Mouse (Mus musculus): ENCODE results near the gene Arhgef19. TPM values are rescaled to one million over a fixed set of nuclear protein-coding genes. Genes with fewer than 3 reads are reported as not detected.

The Arhgef19 gene
- polyA plus RNA-seq, 1 experiment from 2014 or later = 2.1 TPM

DNA sequence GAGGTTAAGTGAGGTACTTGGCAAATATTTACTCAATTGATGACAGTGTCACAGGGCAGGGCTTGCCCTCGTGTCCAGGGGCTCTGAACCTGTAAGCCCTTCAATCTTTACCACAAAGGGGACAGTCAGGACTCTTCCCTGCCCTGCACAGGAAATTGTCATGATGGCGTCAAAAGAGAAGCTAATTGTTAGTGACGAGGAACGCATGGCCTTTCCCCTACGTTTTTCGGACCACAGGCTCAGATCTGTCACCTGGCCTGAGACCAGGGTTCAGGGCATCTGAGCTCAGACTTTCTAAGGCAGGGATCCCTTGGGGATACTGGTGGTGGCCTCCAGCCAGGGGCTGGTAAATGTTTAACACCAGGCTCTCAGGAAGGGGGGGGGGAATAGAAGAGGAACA is 41.9 kb downstream of the Arhgef19 start:
- no peak overlapping the region for H3K4me3 ChIP-seq (ENCODE audit: low read depth, low read length)
- H3K27me3 ChIP-seq (ENCODE audit: control insufficient read depth, insufficient read depth, low read length) = peaks cover 4% of the 10 kb centered on the region; the same call in 1 of the 2 replicates
- no peak for DNase-seq (ENCODE audit: low spot score)
- H3K9me3 ChIP-seq (ENCODE audit: control insufficient read depth, low read length) = no peaks in the 10 kb centered on the region
- H3K27ac ChIP-seq (ENCODE audit: low read depth, low read length) = no peak overlapping the region
- no peak overlapping the region for H3K9ac ChIP-seq (ENCODE audit: low read depth, low read length)
- 47% methylated on average over 6 of the region's 6 CpGs for WGBS
- H3K36me3 ChIP-seq (ENCODE audit: control insufficient read depth, insufficient read depth, low read length) = no peaks in the 10 kb centered on the region
- H3K4me2 ChIP-seq (replicated peaks; ENCODE audit: low read depth, low read length) = no peak overlapping the region
- no peaks in the 10 kb centered on the region; the same call in 1 of the 2 replicates for H3K4me1 ChIP-seq (replicated peaks; ENCODE audit: control insufficient read depth, insufficient read depth, low read length)
- no peak for ATAC-seq (ENCODE audit: low FRiP score)

DNA sequence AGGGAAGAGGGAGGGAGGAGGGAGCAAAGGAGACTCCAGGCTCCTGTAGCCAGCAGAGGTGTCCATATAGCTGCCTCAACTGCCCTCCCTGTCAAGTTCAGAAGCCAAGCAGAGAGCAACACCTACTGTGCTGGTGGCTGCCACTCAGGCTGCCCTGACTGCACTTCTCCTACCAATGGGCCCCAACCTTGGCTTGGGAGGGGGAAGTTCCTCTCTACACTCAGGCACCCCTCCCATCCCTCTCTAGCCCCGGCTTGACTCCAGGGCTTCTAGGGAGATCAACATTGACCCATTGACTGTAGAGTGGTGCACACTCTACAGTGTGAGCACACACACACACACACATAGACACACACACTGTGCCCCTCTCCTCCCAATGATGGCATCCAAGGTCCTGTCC is 42.3 kb downstream of the Arhgef19 start:
- H3K27me3 ChIP-seq (ENCODE audit: control insufficient read depth, insufficient read depth, low read length) = peaks cover 4% of the 10 kb centered on the region
- 75% methylated on average over 1 of the region's 1 CpGs for WGBS
- ATAC-seq (ENCODE audit: low FRiP score) (no peak), DNase-seq (ENCODE audit: low spot score) (no peak)
- H3K4me3 ChIP-seq (ENCODE audit: low read depth, low read length) = no peak overlapping the region
- H3K27ac ChIP-seq (ENCODE audit: low read depth, low read length) = no peak overlapping the region
- H3K4me2 ChIP-seq (replicated peaks; ENCODE audit: low read depth, low read length) = no peak overlapping the region
- H3K9ac ChIP-seq (ENCODE audit: low read depth, low read length) = no peak overlapping the region
- H3K9me3 ChIP-seq (ENCODE audit: control insufficient read depth, low read length) = no peaks in the 10 kb centered on the region
- no peaks in the 10 kb centered on the region; the same call in none of the 2 replicates for H3K4me1 ChIP-seq (replicated peaks; ENCODE audit: control insufficient read depth, insufficient read depth, low read length)
- H3K36me3 ChIP-seq (ENCODE audit: control insufficient read depth, insufficient read depth, low read length) = no peaks in the 10 kb centered on the region

DNA sequence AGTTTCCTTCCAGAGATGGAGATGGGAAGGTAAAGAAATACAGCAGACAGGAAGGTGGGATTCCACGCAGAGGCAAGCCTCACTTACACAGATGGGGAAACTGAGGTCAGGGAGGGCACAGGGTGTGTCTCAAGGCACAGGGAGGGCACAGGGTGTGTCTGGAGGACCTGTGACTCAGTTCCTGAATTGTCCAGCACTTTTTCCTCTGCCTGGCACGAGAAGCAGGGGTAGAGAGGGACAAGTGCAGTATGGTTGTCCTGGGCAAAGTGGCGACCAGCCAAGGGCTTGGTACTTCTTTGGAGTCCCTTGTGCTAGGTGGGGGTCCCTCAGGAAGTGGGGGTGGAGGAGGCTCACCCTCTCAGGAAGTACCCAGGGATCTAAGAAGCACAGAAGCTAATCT is 42.8 kb downstream of the Arhgef19 start:
- H3K4me1 ChIP-seq (replicated peaks; ENCODE audit: control insufficient read depth, insufficient read depth, low read length) = peaks cover 4% of the 10 kb centered on the region
- no peaks in the 10 kb centered on the region for H3K36me3 ChIP-seq (ENCODE audit: control insufficient read depth, insufficient read depth, low read length)
- no peaks in the 10 kb centered on the region for H3K9me3 ChIP-seq (ENCODE audit: control insufficient read depth, low read length)
- H3K9ac ChIP-seq (ENCODE audit: low read depth, low read length) = no peak overlapping the region
- ATAC-seq (ENCODE audit: low FRiP score) (no peak), DNase-seq (ENCODE audit: low spot score) (no peak)
- H3K27me3 ChIP-seq (ENCODE audit: control insufficient read depth, insufficient read depth, low read length) = peaks cover 7% of the 10 kb centered on the region
- 64% methylated on average over 3 of the region's 3 CpGs for WGBS
- H3K4me2 ChIP-seq (replicated peaks; ENCODE audit: low read depth, low read length) = no peak overlapping the region
- no peak overlapping the region for H3K27ac ChIP-seq (ENCODE audit: low read depth, low read length)
- H3K4me3 ChIP-seq (ENCODE audit: low read depth, low read length) = no peak overlapping the region

DNA sequence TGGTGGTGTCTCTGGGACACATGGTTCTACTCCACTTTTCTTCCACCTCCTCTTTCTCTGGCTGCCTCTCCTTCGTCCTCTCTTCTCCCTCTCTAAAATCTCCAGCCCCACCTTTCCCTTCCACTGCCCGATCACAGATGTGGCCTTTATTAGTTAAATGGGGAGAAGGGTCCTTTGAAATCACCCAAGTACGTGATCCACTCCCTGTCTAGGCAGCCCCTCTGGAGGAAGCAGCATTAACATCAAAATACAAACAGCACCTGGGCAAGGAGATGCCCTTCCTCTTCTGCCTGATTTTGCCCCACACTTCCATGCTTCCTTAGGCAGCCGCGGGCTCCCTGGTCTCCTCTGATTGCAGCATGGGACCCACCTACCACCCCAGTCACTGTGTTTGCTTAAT is 43.3 kb downstream of the Arhgef19 start:
- Histone ChIP-seq H3K4me1 (replicated peaks; ENCODE audit: control insufficient read depth, insufficient read depth, low read length) (peaks cover 9% of the 10 kb centered on the region), H3K9me3 (ENCODE audit: control insufficient read depth, low read length) (no peaks in the 10 kb centered on the region), H3K27me3 (ENCODE audit: control insufficient read depth, insufficient read depth, low read length) (peaks cover 12% of the 10 kb centered on the region), H3K9ac (ENCODE audit: low read depth, low read length) (no peak overlapping the region), H3K27ac (ENCODE audit: low read depth, low read length) (no peak overlapping the region), H3K36me3 (ENCODE audit: control insufficient read depth, insufficient read depth, low read length) (no peaks in the 10 kb centered on the region), H3K4me3 (ENCODE audit: low read depth, low read length) (no peak overlapping the region), H3K4me2 (replicated peaks; ENCODE audit: low read depth, low read length) (no peak overlapping the region)
- no peak for DNase-seq (ENCODE audit: low spot score)
- WGBS = 51% methylated on average over 5 of the region's 5 CpGs
- ATAC-seq (ENCODE audit: low FRiP score) = no peak

DNA sequence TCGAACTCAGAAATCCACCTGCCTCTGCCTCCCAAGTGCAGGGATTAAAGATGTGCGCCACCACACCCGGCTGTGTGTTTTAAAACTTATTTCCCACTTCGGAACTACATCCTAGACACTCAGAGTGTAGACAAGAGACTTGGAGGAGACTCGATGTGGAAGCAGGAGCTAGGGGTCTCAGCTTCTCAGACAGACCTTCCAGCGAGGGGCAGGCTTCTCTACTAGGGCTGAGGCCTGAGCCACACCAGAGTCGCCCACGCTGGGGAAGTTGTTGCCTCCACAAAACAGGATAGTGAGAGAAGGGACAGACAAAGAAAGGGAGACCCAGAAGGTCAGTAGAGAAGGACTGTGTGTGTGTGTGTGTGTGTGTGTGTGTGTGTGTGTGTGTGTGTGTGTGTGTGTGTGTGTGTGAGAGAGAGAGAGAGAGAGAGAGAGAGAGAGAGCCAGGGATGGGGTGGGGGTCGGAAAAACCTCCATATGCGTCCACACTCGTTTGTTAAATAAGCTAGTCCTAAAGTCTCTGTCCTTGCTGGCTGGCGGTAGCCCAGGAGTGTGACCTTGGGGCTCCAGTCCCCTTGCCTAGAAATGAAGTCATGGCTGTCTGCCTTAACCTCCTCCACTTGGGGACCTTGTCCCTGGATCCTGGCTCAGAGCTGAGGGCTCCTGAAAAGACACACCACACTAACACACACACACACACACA is 44.0 kb downstream of the Arhgef19 start:
- ATAC-seq (ENCODE audit: low FRiP score) = no peak
- no peak for DNase-seq (ENCODE audit: low spot score)
- Histone ChIP-seq H3K4me3 (ENCODE audit: low read depth, low read length) (no peak overlapping the region), H3K27ac (ENCODE audit: low read depth, low read length) (no peak overlapping the region), H3K9ac (ENCODE audit: low read depth, low read length) (no peak overlapping the region), H3K4me2 (replicated peaks; ENCODE audit: low read depth, low read length) (no peak overlapping the region), H3K27me3 (ENCODE audit: control insufficient read depth, insufficient read depth, low read length) (peaks cover 18% of the 10 kb centered on the region), H3K9me3 (ENCODE audit: control insufficient read depth, low read length) (no peaks in the 10 kb centered on the region), H3K4me1 (replicated peaks; ENCODE audit: control insufficient read depth, insufficient read depth, low read length) (peaks cover 14% of the 10 kb centered on the region), H3K36me3 (ENCODE audit: control insufficient read depth, insufficient read depth, low read length) (no peaks in the 10 kb centered on the region)
- WGBS = 54% methylated on average over 9 of the region's 12 CpGs

DNA sequence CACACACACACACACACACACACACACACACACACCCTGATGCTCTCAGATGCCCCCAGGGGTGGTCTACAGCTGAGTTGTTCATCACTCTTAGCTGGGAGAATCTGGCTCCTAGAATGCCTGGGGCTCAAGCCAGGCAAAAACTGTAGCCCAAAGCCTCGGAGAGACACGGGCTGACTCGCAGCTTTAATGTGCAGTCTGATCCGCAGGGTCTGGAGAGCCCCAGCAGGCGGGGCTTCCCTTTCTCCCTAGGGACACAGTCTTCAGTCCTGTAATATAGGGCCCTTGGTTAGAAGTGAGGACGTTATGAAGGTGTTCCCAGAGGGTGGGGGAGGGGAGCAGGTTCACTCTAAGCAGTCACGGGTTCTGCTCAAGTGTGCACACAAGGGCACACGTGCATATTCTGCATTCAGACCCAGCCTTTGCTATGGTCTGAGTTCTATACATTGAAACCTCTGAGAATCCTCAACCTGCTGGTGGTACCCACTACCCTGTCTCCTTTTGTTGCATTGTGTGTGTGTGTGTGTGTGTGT is 44.6 kb downstream of the Arhgef19 start:
- no peak overlapping the region for H3K9ac ChIP-seq (ENCODE audit: low read depth, low read length)
- ATAC-seq (ENCODE audit: low FRiP score) (no peak), DNase-seq (ENCODE audit: low spot score) (no peak)
- 25% methylated on average over 8 of the region's 8 CpGs for WGBS
- H3K9me3 ChIP-seq (ENCODE audit: control insufficient read depth, low read length) = no peaks in the 10 kb centered on the region
- no peak overlapping the region for H3K4me3 ChIP-seq (ENCODE audit: low read depth, low read length)
- H3K4me2 ChIP-seq (replicated peaks; ENCODE audit: low read depth, low read length) = no peak overlapping the region
- H3K27me3 ChIP-seq (ENCODE audit: control insufficient read depth, insufficient read depth, low read length) = peaks cover 18% of the 10 kb centered on the region
- no peak overlapping the region for H3K27ac ChIP-seq (ENCODE audit: low read depth, low read length)
- H3K36me3 ChIP-seq (ENCODE audit: control insufficient read depth, insufficient read depth, low read length) = no peaks in the 10 kb centered on the region
- H3K4me1 ChIP-seq (replicated peaks; ENCODE audit: control insufficient read depth, insufficient read depth, low read length) = peaks cover 16% of the 10 kb centered on the region

DNA sequence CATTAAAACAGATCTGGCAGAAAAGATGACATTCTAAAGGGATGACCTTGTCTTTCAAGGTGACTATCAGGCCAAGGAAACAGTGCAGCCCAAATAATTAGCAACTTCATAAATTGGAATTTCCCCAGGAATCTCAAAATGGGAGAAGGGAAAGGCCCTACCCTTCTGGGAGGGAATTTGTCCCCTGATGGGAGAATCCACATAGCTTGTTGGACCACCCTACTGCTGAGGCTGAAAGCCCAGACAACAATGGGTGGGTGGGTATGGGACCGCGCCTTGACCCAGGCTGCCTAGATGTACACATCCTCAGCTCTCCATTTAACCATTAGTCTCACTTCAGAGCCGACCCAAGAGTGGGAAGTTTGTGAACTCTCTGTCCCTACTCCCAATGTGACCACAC is 45.2 kb downstream of the Arhgef19 start:
- Histone ChIP-seq H3K4me1 (replicated peaks; ENCODE audit: control insufficient read depth, insufficient read depth, low read length) (peaks cover 16% of the 10 kb centered on the region), H3K4me2 (replicated peaks; ENCODE audit: low read depth, low read length) (no peak overlapping the region), H3K27me3 (ENCODE audit: control insufficient read depth, insufficient read depth, low read length) (peaks cover 20% of the 10 kb centered on the region), H3K4me3 (ENCODE audit: low read depth, low read length) (no peak overlapping the region), H3K9me3 (ENCODE audit: control insufficient read depth, low read length) (no peaks in the 10 kb centered on the region), H3K27ac (ENCODE audit: low read depth, low read length) (no peak overlapping the region), H3K36me3 (ENCODE audit: control insufficient read depth, insufficient read depth, low read length) (no peaks in the 10 kb centered on the region), H3K9ac (ENCODE audit: low read depth, low read length) (no peak overlapping the region)
- 66% methylated on average over 3 of the region's 3 CpGs for WGBS
- DNase-seq (ENCODE audit: low spot score) = no peak
- ATAC-seq (ENCODE audit: low FRiP score) = no peak

DNA sequence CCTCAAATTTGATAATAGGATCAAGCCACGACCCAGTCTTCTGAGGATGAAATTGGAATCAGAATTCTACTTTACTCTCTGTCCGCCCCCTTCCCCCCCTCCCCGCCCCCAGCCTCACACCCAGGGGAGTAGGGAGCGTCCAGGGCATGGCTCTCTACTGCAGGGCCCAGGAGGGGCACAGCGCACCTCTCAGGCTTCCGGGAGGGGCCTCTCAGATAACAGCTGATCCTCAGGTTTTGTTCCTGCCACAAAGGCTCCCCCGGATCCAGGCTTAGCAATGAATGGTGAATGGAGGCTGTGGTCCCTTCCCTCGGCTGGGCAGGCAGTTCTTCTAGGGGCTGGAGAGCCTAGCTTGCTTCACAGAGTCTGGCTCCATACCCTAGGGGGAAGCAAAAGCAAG is 45.8 kb downstream of the Arhgef19 start:
- no peaks in the 10 kb centered on the region for H3K9me3 ChIP-seq (ENCODE audit: control insufficient read depth, low read length)

DNA sequence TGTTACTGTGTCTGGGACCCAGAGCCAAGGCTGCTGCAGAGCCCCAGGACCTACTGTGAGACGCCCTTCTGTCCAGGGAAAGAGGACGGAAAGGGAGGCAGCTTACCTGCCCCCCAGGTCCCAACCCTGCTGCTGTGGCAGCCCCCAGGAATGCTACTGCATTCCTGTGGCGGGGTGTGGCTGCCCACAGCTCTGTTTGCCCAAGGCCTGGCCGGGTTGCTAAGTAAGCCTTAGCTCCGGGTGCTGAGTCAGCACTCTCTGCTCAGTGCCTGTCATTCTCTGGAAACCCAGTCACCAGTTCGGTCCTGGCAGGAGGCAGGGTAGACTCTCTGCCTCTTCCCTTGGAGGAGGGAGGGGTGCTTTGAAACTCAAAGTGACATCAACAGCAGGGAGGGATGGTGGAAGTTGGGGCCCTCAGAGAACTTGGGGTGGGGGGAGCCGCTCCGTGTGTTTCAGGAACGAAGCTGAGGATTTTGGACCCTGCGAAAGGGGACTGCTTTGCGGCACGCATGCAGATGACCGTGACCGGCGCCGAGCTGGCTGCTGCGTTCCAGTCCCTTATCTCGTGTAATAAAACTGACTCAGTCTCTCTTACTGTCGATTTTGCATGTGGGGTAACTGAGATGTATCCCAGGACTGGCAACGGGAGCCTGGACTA is 47.7 kb downstream of the Arhgef19 start:
- no peaks in the 10 kb centered on the region for H3K9me3 ChIP-seq (ENCODE audit: control insufficient read depth, low read length)
- H3K27me3 ChIP-seq (ENCODE audit: control insufficient read depth, insufficient read depth, low read length) = peaks cover 33% of the 10 kb centered on the region
- H3K4me1 ChIP-seq (replicated peaks; ENCODE audit: control insufficient read depth, insufficient read depth, low read length) = peaks cover 18% of the 10 kb centered on the region
- ATAC-seq (ENCODE audit: low FRiP score) (no peak), DNase-seq (ENCODE audit: low spot score) (no peak)
- no peak overlapping the region for H3K4me3 ChIP-seq (ENCODE audit: low read depth, low read length)
- H3K27ac ChIP-seq (ENCODE audit: low read depth, low read length) = no peak overlapping the region
- H3K36me3 ChIP-seq (ENCODE audit: control insufficient read depth, insufficient read depth, low read length) = no peaks in the 10 kb centered on the region
- peak overlapping the region; percentile 17 for H3K4me2 ChIP-seq (replicated peaks; ENCODE audit: low read depth, low read length)
- H3K9ac ChIP-seq (ENCODE audit: low read depth, low read length) = 0 out of 2 replicates have a peak overlapping the region, but pooled peaks have one; percentile 11
- WGBS = 7% methylated on average over 20 of the region's 20 CpGs

More for the DNA sequence above, 45.8 kb downstream of the Arhgef19 start:
- H3K4me3 ChIP-seq (ENCODE audit: low read depth, low read length) = no peak overlapping the region
- H3K27me3 ChIP-seq (ENCODE audit: control insufficient read depth, insufficient read depth, low read length) = peaks cover 23% of the 10 kb centered on the region
- DNase-seq (ENCODE audit: low spot score) (no peak), ATAC-seq (ENCODE audit: low FRiP score) (no peak)
- H3K36me3 ChIP-seq (ENCODE audit: control insufficient read depth, insufficient read depth, low read length) = no peaks in the 10 kb centered on the region
- no peak overlapping the region for H3K4me2 ChIP-seq (replicated peaks; ENCODE audit: low read depth, low read length)
- peaks cover 16% of the 10 kb centered on the region for H3K4me1 ChIP-seq (replicated peaks; ENCODE audit: control insufficient read depth, insufficient read depth, low read length)
- H3K27ac ChIP-seq (ENCODE audit: low read depth, low read length) = no peak overlapping the region
- WGBS = 10% methylated on average over 8 of the region's 8 CpGs
- H3K9ac ChIP-seq (ENCODE audit: low read depth, low read length) = no peak overlapping the region
